Mouse (Mus musculus) olfactory bulb, adult 2 months (tissue): Measurements from ENCODE around the gene Cntnap2. TPM values are rescaled to one million over a fixed set of nuclear protein-coding genes. Genes with fewer than 3 reads are reported as not detected.

ENCODE experiments used
- H3K27ac ChIP-seq: fragments of 200-500 bp; 2 replicates; pipeline ENCODE4 v1.5.1; 2012; ENCODE audit warnings: low read depth, low read length; ENCODE audit not compliant: insufficient read depth
- H3K4me1 ChIP-seq: fragments of 200-500 bp; 2 replicates; pipeline ENCODE4 v1.6.1; 2012; ENCODE audit warnings: low read length; ENCODE audit not compliant: control insufficient read depth, insufficient read depth
- H3K4me3 ChIP-seq: fragments of 200-500 bp; 2 replicates; pipeline ENCODE4 v1.5.1; 2012; ENCODE audit warnings: mild to moderate bottlenecking, low read depth, low read length, moderate library complexity; ENCODE audit not compliant: insufficient read depth
- CTCF ChIP-seq: fragments of 200-500 bp; IDR thresholded peaks from 2 replicates; pipeline ENCODE4 v1.5.1; 2012; ENCODE audit warnings: low read depth, mild to moderate bottlenecking, low read length, moderate library complexity; ENCODE audit not compliant: insufficient read depth
- POLR2A ChIP-seq: fragments of 200-500 bp; IDR thresholded peaks from 2 replicates; pipeline ENCODE4 v1.6.1; 2012; ENCODE audit warnings: mild to moderate bottlenecking, low read depth, low read length, moderate library complexity; ENCODE audit not compliant: insufficient read depth
- WGBS: fragments of 180-500 bp; shearing (Covaris S2); methylation state at CpG from one replicate; pipeline ENCODE4 v1.1.7; 2018; 5-methylcytosine and 5-hydroxymethylcytosine counted together
- polyA plus RNA-seq: library from polyadenylated mRNA; stranded (reverse); fragments of >200 nt; gene quantifications from 2 replicates; pipeline ENCODE4 v1.2.4, GENCODE M21; 2012; ENCODE audit warnings: low replicate concordance; ENCODE audit not compliant: missing spikeins, insufficient read depth, insufficient read length

The Cntnap2 gene
- polyA plus RNA-seq: not detected in 2 replicates

- peak within 1 kb of the TSS; percentile 93 for H3K4me3 ChIP-seq
- no peak for TF ChIP-seq POLR2A
- no peak for TF ChIP-seq CTCF
- WGBS: 9% methylated on average over 8 of the region's 8 CpGs
- no peaks in the 10 kb centered on the region for H3K4me1 ChIP-seq
- peak within 1 kb of the TSS; percentile 99 for H3K27ac ChIP-seq
These were observed at the start of gene Cntnap2 for GRCm38 (mm10) chr6:45059091-45059490. Cntnap2 (plus strand) TSS chr6:45059357.

GRCm38 (mm10) chr6:45026011-45026682 is 33.0 kb upstream of the Cntnap2 start:
- TF ChIP-seq CTCF (no peak), POLR2A (no peak)
- Histone ChIP-seq H3K4me1 (no peaks in the 10 kb centered on the region), H3K4me3 (no peak overlapping the region), H3K27ac (no peak overlapping the region)
- 23% methylated on average over 9 of the region's 9 CpGs for WGBS

GRCm38 (mm10) chr6:45039454-45039853 is 19.7 kb upstream of the Cntnap2 start:
- H3K4me1 ChIP-seq: no peaks in the 10 kb centered on the region
- H3K27ac ChIP-seq: no peak overlapping the region
- TF ChIP-seq POLR2A (no peak), CTCF (no peak)
- 65% methylated on average over 1 of the region's 1 CpGs for WGBS
- no peak overlapping the region for H3K4me3 ChIP-seq

GRCm38 (mm10) chr6:45059556-45060471 is 657 bp downstream of the Cntnap2 start:
- WGBS: under 1% methylated on average over 37 of the region's 37 CpGs
- Histone ChIP-seq H3K27ac (peak overlapping the region; percentile 99), H3K4me3 (peak overlapping the region; percentile 93), H3K4me1 (no peaks in the 10 kb centered on the region)
- TF ChIP-seq POLR2A (peak; percentile 33; the same call in 1 of the 2 replicates), CTCF (no peak)

GRCm38 (mm10) chr6:45062214-45062997 is 3.2 kb downstream of the Cntnap2 start:
- no peaks in the 10 kb centered on the region for H3K4me1 ChIP-seq
- no peak overlapping the region for H3K4me3 ChIP-seq
- WGBS: 56% methylated on average over 5 of the region's 5 CpGs
- TF ChIP-seq POLR2A (no peak), CTCF (no peak)
- H3K27ac ChIP-seq: no peak overlapping the region

- 79% methylated on average over 1 of the region's 1 CpGs for WGBS
- no peak for TF ChIP-seq CTCF
- TF ChIP-seq POLR2A: no peak
- Histone ChIP-seq H3K4me3 (no peak overlapping the region), H3K27ac (no peak overlapping the region), H3K4me1 (no peaks in the 10 kb centered on the region)
These were observed 29.1 kb downstream of the Cntnap2 start for GRCm38 (mm10) chr6:45088304-45088703.

GRCm38 (mm10) chr6:45113613-45114012 is 54.5 kb downstream of the Cntnap2 start:
- no peak overlapping the region for H3K4me3 ChIP-seq
- H3K4me1 ChIP-seq: no peaks in the 10 kb centered on the region
- no peak overlapping the region for H3K27ac ChIP-seq
- TF ChIP-seq POLR2A (no peak), CTCF (no peak)

GRCm38 (mm10) chr6:45144882-45145281 is 85.7 kb downstream of the Cntnap2 start:
- TF ChIP-seq POLR2A (no peak), CTCF (no peak)
- H3K4me3 ChIP-seq: no peak overlapping the region
- WGBS: 69% methylated on average over 2 of the region's 2 CpGs

GRCm38 (mm10) chr6:45205039-45205438 is 145.9 kb downstream of the Cntnap2 start:
- 75% methylated on average over 2 of the region's 2 CpGs for WGBS
- Histone ChIP-seq H3K27ac (no peak overlapping the region), H3K4me3 (no peak overlapping the region), H3K4me1 (no peaks in the 10 kb centered on the region)
- TF ChIP-seq CTCF: no peak
- TF ChIP-seq POLR2A: no peak

More at GRCm38 (mm10) chr6:45144882-45145281, 85.7 kb downstream of the Cntnap2 start:
- Histone ChIP-seq H3K4me1 (no peaks in the 10 kb centered on the region), H3K27ac (no peak overlapping the region)
